Mouse (Mus musculus) ES-Bruce4 (cell line): ENCODE measurements around the gene Xrcc1. TPM values are rescaled to one million over a fixed set of nuclear protein-coding genes. Genes with fewer than 3 reads are reported as not detected.

Source experiments
- H3K27ac ChIP-seq: 2 replicates; pipeline ENCODE4 v1.5.1; 2012; ENCODE audit warnings: low read length, inconsistent platforms; ENCODE audit not compliant: insufficient read depth
- H3K27me3 ChIP-seq: 2 replicates; pipeline ENCODE4 v1.6.1; 2012; ENCODE audit warnings: mild to moderate bottlenecking, low read length, inconsistent platforms; ENCODE audit not compliant: control insufficient read depth, poor library complexity, insufficient read depth, severe bottlenecking
- H3K36me3 ChIP-seq: 2 replicates; pipeline ENCODE4 v1.6.1; 2012; ENCODE audit warnings: inconsistent platforms, mild to moderate bottlenecking, low read length, moderate library complexity; ENCODE audit not compliant: control insufficient read depth, poor library complexity, insufficient read depth, severe bottlenecking
- H3K4me1 ChIP-seq: one replicate; pipeline ENCODE4 v1.8.1; 2011; ENCODE audit warnings: low read length; ENCODE audit not compliant: control insufficient read depth, insufficient read depth
- H3K4me3 ChIP-seq: 2 replicates; pipeline ENCODE4 v1.5.1; 2011; ENCODE audit warnings: low read depth, mild to moderate bottlenecking, low read length
- H3K9ac ChIP-seq: 2 replicates; pipeline ENCODE4 v1.6.1; 2012; ENCODE audit warnings: low read depth, mild to moderate bottlenecking, inconsistent platforms; ENCODE audit not compliant: poor library complexity, severe bottlenecking
- H3K9me3 ChIP-seq: replicated peaks from 2 replicates; pipeline ENCODE4 v1.6.1; 2012; ENCODE audit warnings: mild to moderate bottlenecking, low read length, inconsistent platforms; ENCODE audit not compliant: control insufficient read depth, poor library complexity, insufficient read depth, severe bottlenecking
- CTCF ChIP-seq: IDR thresholded peaks from one replicate; pipeline ENCODE4 v1.8.1; 2011; ENCODE audit warnings: low read depth, low read length
- EP300 ChIP-seq: IDR thresholded peaks from 2 replicates; pipeline ENCODE4 v1.6.1; 2011; ENCODE audit warnings: low read depth, low read length; ENCODE audit not compliant: insufficient read depth
- POLR2A ChIP-seq: IDR thresholded peaks from one replicate; pipeline ENCODE4 v1.8.1; 2011; ENCODE audit warnings: low read length; ENCODE audit not compliant: insufficient read depth
- polyA plus RNA-seq: library from polyadenylated mRNA; stranded (reverse); fragments of >200 nt; gene quantifications from 2 replicates; pipeline ENCODE4 v1.2.4, GENCODE M21; 2011; ENCODE audit warnings: low read depth; ENCODE audit not compliant: missing spikeins, insufficient read depth, insufficient read length

Xrcc1 gene
- polyA plus RNA-seq, 1 experiment, result 85.8 TPM

GRCm38 (mm10) chr7:24606046-24606445 is 60.0 kb downstream of the Xrcc1 start:
- Histone ChIP-seq H3K9me3 (no peaks in the 10 kb centered on the region), H3K36me3 (no peaks in the 10 kb centered on the region), H3K9ac (no peak overlapping the region), H3K27ac (no peak overlapping the region), H3K4me3 (no peak overlapping the region), H3K27me3 (no peaks in the 10 kb centered on the region), H3K4me1 (peaks cover 2% of the 10 kb centered on the region)
- TF ChIP-seq CTCF (no peak), EP300 (no peak), POLR2A (no peak)

GRCm38 (mm10) chr7:24608017-24608416 is 61.9 kb downstream of the Xrcc1 start:
- Histone ChIP-seq H3K36me3 (no peaks in the 10 kb centered on the region), H3K4me1 (peaks cover 2% of the 10 kb centered on the region), H3K4me3 (no peak overlapping the region), H3K9ac (no peak overlapping the region), H3K9me3 (no peaks in the 10 kb centered on the region), H3K27ac (no peak overlapping the region), H3K27me3 (no peaks in the 10 kb centered on the region)
- no peak for TF ChIP-seq POLR2A
- TF ChIP-seq CTCF, result no peak
- no peak for TF ChIP-seq EP300

- Histone ChIP-seq H3K27me3 (no peaks in the 10 kb centered on the region), H3K9me3 (no peaks in the 10 kb centered on the region)
- no peak for TF ChIP-seq CTCF
Observed at GRCm38 (mm10) chr7:24608561-24608960, 62.5 kb downstream of the Xrcc1 start.

GRCm38 (mm10) chr7:24610144-24610878 is 64.2 kb downstream of the Xrcc1 start, which contains the start of gene Phldb3:
Phldb3 (plus strand) TSS chr7:24610763.
- H3K4me3 ChIP-seq, result peak within 1 kb of the TSS; percentile 73
- peaks cover 2% of the 10 kb centered on the region for H3K4me1 ChIP-seq
- no peaks in the 10 kb centered on the region for H3K36me3 ChIP-seq
- TF ChIP-seq POLR2A (no peak), EP300 (no peak), CTCF (no peak)
- H3K27ac ChIP-seq, result no peak within 1 kb of the TSS
- no peaks in the 10 kb centered on the region for H3K27me3 ChIP-seq
- H3K9ac ChIP-seq, result peak within 1 kb of the TSS; percentile 32
- no peaks in the 10 kb centered on the region for H3K9me3 ChIP-seq

More at GRCm38 (mm10) chr7:24608561-24608960, 62.5 kb downstream of the Xrcc1 start:
- Histone ChIP-seq H3K36me3 (no peaks in the 10 kb centered on the region), H3K9ac (no peak overlapping the region), H3K27ac (no peak overlapping the region), H3K4me1 (peaks cover 2% of the 10 kb centered on the region), H3K4me3 (no peak overlapping the region)

- Histone ChIP-seq H3K27me3 (no peaks in the 10 kb centered on the region), H3K4me1 (peaks cover 2% of the 10 kb centered on the region), H3K4me3 (peak overlapping the region; percentile 73), H3K9ac (peak overlapping the region; percentile 32), H3K27ac (no peak overlapping the region), H3K9me3 (no peaks in the 10 kb centered on the region), H3K36me3 (no peaks in the 10 kb centered on the region)
- TF ChIP-seq EP300, result no peak
- TF ChIP-seq POLR2A, result peak; percentile 43
Observed at GRCm38 (mm10) chr7:24610879-24611494, 64.9 kb downstream of the Xrcc1 start.

- H3K27ac ChIP-seq, result no peak overlapping the region
- no peak for TF ChIP-seq POLR2A
- TF ChIP-seq CTCF, result no peak
- TF ChIP-seq EP300, result no peak
- H3K36me3 ChIP-seq, result no peaks in the 10 kb centered on the region
- H3K9ac ChIP-seq, result 0 out of 2 replicates have a peak overlapping the region, but pooled peaks have one; percentile 32
- no peaks in the 10 kb centered on the region for H3K9me3 ChIP-seq
- no peaks in the 10 kb centered on the region for H3K27me3 ChIP-seq
- peaks cover 2% of the 10 kb centered on the region for H3K4me1 ChIP-seq
- peak overlapping the region; percentile 73 for H3K4me3 ChIP-seq
Observed at GRCm38 (mm10) chr7:24611709-24612108, 65.6 kb downstream of the Xrcc1 start.
